Mouse (Mus musculus) heart, postnatal 36 days (tissue): ENCODE data around the gene Igfbp6. TPM values are rescaled to one million over a fixed set of nuclear protein-coding genes. Genes with fewer than 3 reads are reported as not detected.
"Not testable (repeated sequence)": the region's sequence is repeated elsewhere in the genome, so short reads cannot be mapped to it uniquely, and the experiment has no call there.

Experiments
- DNase-seq, 2 experiments: peaks; one replicate each; pipeline ENCODE4 v3.0.0; 2021 to 2022
- intact Hi-C: fragments of 180-260 bp; cut with DNase I; formaldehyde crosslinking; loops from one replicate; pipeline ENCODE4 v1.15.1; 2025
- total RNA-seq, 2 experiments: library from RNA; stranded (reverse); gene quantifications; 2 replicates each; pipeline ENCODE4 v1.2.3; 2021

Gene Igfbp6
- total RNA-seq, 2 experiments from 2014 or later: 31.4 to 40.9 TPM

- intact Hi-C loops: no loop called here
- no peak for DNase-seq
These were observed 10.8 kb upstream of the Igfbp6 start for GRCm38 (mm10) chr15:102133314-102133713.

GRCm38 (mm10) chr15:102134709-102135108, 9.5 kb upstream of the Igfbp6 start:
- intact Hi-C loops: no loop called here
- no peak for DNase-seq

- no peak for DNase-seq
- intact Hi-C loops: no loop called here
These were observed 8.5 kb upstream of the Igfbp6 start for GRCm38 (mm10) chr15:102135522-102136128.

- peak; percentile 99 for DNase-seq
- intact Hi-C loops: no loop called here
These were observed 7.9 kb upstream of the Igfbp6 start, which contains the start of gene Spryd3 for GRCm38 (mm10) chr15:102136129-102136758. Spryd3 (minus strand) TSS chr15:102136234.

- DNase-seq: no peak
- intact Hi-C loops: no loop called here
These were observed 3.0 kb upstream of the Igfbp6 start for GRCm38 (mm10) chr15:102141120-102141519.

- DNase-seq: peak in 1 of 2 experiments; percentile 54
- intact Hi-C loops: no loop called here
These were observed 949 bp upstream of the Igfbp6 start for GRCm38 (mm10) chr15:102142914-102143912.

GRCm38 (mm10) chr15:102144726-102145125, 564 bp downstream of the Igfbp6 start:
- intact Hi-C loops: loop anchor here (5.0 kb wide), 2 partner anchors 37 to 157 kb away; no protein-coding TSS in a partner anchor

GRCm38 (mm10) chr15:102145330-102145729, 1.2 kb downstream of the Igfbp6 start:
- intact Hi-C loops: loop anchor here (5.0 kb wide), 2 partner anchors 38 to 158 kb away; no protein-coding TSS in a partner anchor
- DNase-seq: peak in 1 of 2 experiments; percentile 36

More at GRCm38 (mm10) chr15:102144726-102145125, 564 bp downstream of the Igfbp6 start:
- DNase-seq: no peak

GRCm38 (mm10) chr15:102146089-102146488, 1.9 kb downstream of the Igfbp6 start:
- no peak for DNase-seq
- intact Hi-C loops: loop anchor here (5.0 kb wide), 2 partner anchors 39 to 159 kb away; no protein-coding TSS in a partner anchor

GRCm38 (mm10) chr15:102146882-102147281, 2.7 kb downstream of the Igfbp6 start:
- intact Hi-C loops: loop anchor here (1.0 to 5.0 kb wide), 4 partner anchors 30 to 160 kb away; no protein-coding TSS in a partner anchor
- peak; percentile 47 to 63 for DNase-seq

- DNase-seq: no peak
- intact Hi-C loops: loop anchor here (1.0 to 5.0 kb wide), 4 partner anchors 31 to 161 kb away; no protein-coding TSS in a partner anchor
These were observed 3.7 kb downstream of the Igfbp6 start for GRCm38 (mm10) chr15:102147674-102148402.

- intact Hi-C loops: loop anchor here (5.0 kb wide), 2 partner anchors 42 to 162 kb away; no protein-coding TSS in a partner anchor
- no peak for DNase-seq
These were observed 5.4 kb downstream of the Igfbp6 start for GRCm38 (mm10) chr15:102149561-102149960.

- peak; percentile 40 to 43 for DNase-seq
- intact Hi-C loops: no loop called here
These were observed 6.4 kb downstream of the Igfbp6 start, which contains the start of gene Soat2 for GRCm38 (mm10) chr15:102150301-102151135. Soat2 (plus strand) TSS chr15:102150526.

- intact Hi-C loops: no loop called here
- DNase-seq: no peak
These were observed 8.5 kb downstream of the Igfbp6 start for GRCm38 (mm10) chr15:102152646-102153045.

GRCm38 (mm10) chr15:102155006-102155405, 10.8 kb downstream of the Igfbp6 start:
- intact Hi-C loops, DNase-seq: not testable (repeated sequence)

GRCm38 (mm10) chr15:102156836-102157235, 12.7 kb downstream of the Igfbp6 start:
- no peak for DNase-seq
- intact Hi-C loops: no loop called here

GRCm38 (mm10) chr15:102160415-102161060, 16.4 kb downstream of the Igfbp6 start:
- intact Hi-C loops: no loop called here

More at GRCm38 (mm10) chr15:102160415-102161060, 16.4 kb downstream of the Igfbp6 start:
- no peak for DNase-seq
